Mouse (Mus musculus) MEL (cell line): ENCODE results near the gene Itga9. TPM values are rescaled to one million over a fixed set of nuclear protein-coding genes. Genes with fewer than 3 reads are reported as not detected.

ENCODE experiments used
- DNase-seq: peaks from one replicate; pipeline ENCODE4 v3.0.0; 2011; ENCODE audit warnings: low read depth, low spot score
- H3K27ac ChIP-seq: 2 replicates; pipeline ENCODE4 v1.5.1; 2012; ENCODE audit warnings: low read depth, mild to moderate bottlenecking, control low read depth, low read length, moderate library complexity; ENCODE audit not compliant: control insufficient read depth
- H3K27me3 ChIP-seq, 2 experiments: fragments of 150-350 bp in 1 of 2; sonication (generic) in 1 of 2; 2 replicates each; pipeline ENCODE4 v1.6.1; 2012; ENCODE audit warnings: low read length in 2 of 2, mild to moderate bottlenecking in 2 of 2, improper control_type of control experiment in 1 of 2, moderate library complexity in 1 of 2; ENCODE audit not compliant: insufficient read depth in 2 of 2, control insufficient read depth in 1 of 2
- H3K36me3 ChIP-seq, 2 experiments: 2 replicates each; pipeline ENCODE4 v1.6.1; 2012 to 2014; ENCODE audit warnings: low read length in 2 of 2, improper control_type of control experiment in 1 of 2, inconsistent platforms in 1 of 2, mild to moderate bottlenecking in 1 of 2; ENCODE audit not compliant: insufficient read depth in 2 of 2, control insufficient read depth in 1 of 2
- H3K4me1 ChIP-seq, 2 experiments: fragments of 150-350 bp in 1 of 2; sonication (generic) in 1 of 2; 2 replicates each; pipeline ENCODE4 v1.6.1; 2012; ENCODE audit warnings: low read length in 2 of 2, improper control_type of control experiment in 1 of 2, mild to moderate bottlenecking in 1 of 2; ENCODE audit not compliant: insufficient read depth in 2 of 2, control insufficient read depth in 1 of 2
- H3K4me3 ChIP-seq, 2 experiments: fragments of 150-350 bp in 1 of 2; sonication (generic) in 1 of 2; 2 replicates each; pipeline ENCODE4 v1.5.1; 2012; ENCODE audit warnings: low read depth in 2 of 2, low read length in 2 of 2, mild to moderate bottlenecking in 2 of 2, moderate library complexity in 2 of 2, control low read depth in 1 of 2, improper control_type of control experiment in 1 of 2; ENCODE audit not compliant: control insufficient read depth in 1 of 2, insufficient read depth in 1 of 2
- H3K79me2 ChIP-seq: 2 replicates; pipeline ENCODE4 v1.6.1; 2012; ENCODE audit warnings: mild to moderate bottlenecking, low read length, moderate library complexity; ENCODE audit not compliant: control insufficient read depth, poor library complexity, insufficient read depth
- H3K9ac ChIP-seq: 2 replicates; pipeline ENCODE4 v1.6.1; 2012; ENCODE audit warnings: low read depth, mild to moderate bottlenecking, control low read depth, low read length, moderate library complexity; ENCODE audit not compliant: control insufficient read depth, poor library complexity, severe bottlenecking
- H3K9me3 ChIP-seq: fragments of 150-350 bp; sonication (generic); replicated peaks from 2 replicates; pipeline ENCODE4 v1.6.1; 2012; ENCODE audit warnings: mild to moderate bottlenecking, low read length, improper control_type of control experiment, moderate library complexity; ENCODE audit not compliant: insufficient read depth
- BHLHE40 ChIP-seq: IDR thresholded peaks from 2 replicates; pipeline ENCODE4 v1.6.1; 2012; ENCODE audit warnings: low read depth, mild to moderate bottlenecking, inconsistent platforms, low read length, improper control_type of control experiment, borderline replicate concordance
- CHD2 ChIP-seq: IDR thresholded peaks from 2 replicates; pipeline ENCODE4 v1.6.1; 2011; ENCODE audit warnings: low read length, improper control_type of control experiment
- CTCF ChIP-seq, 3 experiments: IDR thresholded peaks in 2 of 3; conservative IDR thresholded peaks in 1 of 3; 2 replicates each; pipeline ENCODE4 v1.5.1; 2011 to 2012; ENCODE audit warnings: low read length in 3 of 3, low read depth in 2 of 3, mild to moderate bottlenecking in 2 of 3, improper control_type of control experiment in 1 of 3, inconsistent platforms in 1 of 3, mixed read lengths in 1 of 3, moderate library complexity in 1 of 3; ENCODE audit not compliant: control insufficient read depth in 1 of 3, insufficient read depth in 1 of 3, poor library complexity in 1 of 3, severe bottlenecking in 1 of 3
- EP300 ChIP-seq, 2 experiments: IDR thresholded peaks; 2 replicates each; pipeline ENCODE4 v1.6.1; 2011; ENCODE audit warnings: improper control_type of control experiment in 2 of 2, low read length in 2 of 2, low read depth in 1 of 2, mild to moderate bottlenecking in 1 of 2
- ETS1 ChIP-seq: IDR thresholded peaks from 2 replicates; pipeline ENCODE4 v1.6.1; 2012; ENCODE audit warnings: low read depth, mild to moderate bottlenecking, inconsistent platforms, low read length, improper control_type of control experiment, moderate library complexity
- GATA1 ChIP-seq: IDR thresholded peaks from 2 replicates; pipeline ENCODE4 v1.6.1; 2011; ENCODE audit warnings: low read depth, low read length, improper control_type of control experiment
- HCFC1 ChIP-seq: IDR thresholded peaks from 2 replicates; pipeline ENCODE4 v1.6.1; 2012; ENCODE audit warnings: low read depth, mild to moderate bottlenecking, inconsistent platforms, low read length, improper control_type of control experiment, moderate library complexity
- KAT2A ChIP-seq: conservative IDR thresholded peaks from 2 replicates; pipeline ENCODE4 v1.6.1; 2012; ENCODE audit warnings: low read depth, low read length, improper control_type of control experiment, inconsistent platforms
- MAX ChIP-seq: IDR thresholded peaks from 2 replicates; pipeline ENCODE4 v1.6.1; 2011; ENCODE audit warnings: low read length, improper control_type of control experiment
- MXI1 ChIP-seq: IDR thresholded peaks from 2 replicates; pipeline ENCODE4 v1.6.1; 2011; ENCODE audit warnings: mild to moderate bottlenecking, low read depth, low read length, improper control_type of control experiment
- MYB ChIP-seq: IDR thresholded peaks from 2 replicates; pipeline ENCODE4 v1.6.1; 2011; ENCODE audit warnings: mild to moderate bottlenecking, low read depth, low read length, improper control_type of control experiment
- RAD21 ChIP-seq: IDR thresholded peaks from 2 replicates; pipeline ENCODE4 v1.6.1; 2011; ENCODE audit warnings: mild to moderate bottlenecking, low read depth, low read length, improper control_type of control experiment
- SMC3 ChIP-seq: IDR thresholded peaks from 2 replicates; pipeline ENCODE4 v1.6.1; 2011; ENCODE audit warnings: low read depth, low read length, improper control_type of control experiment
- TAL1 ChIP-seq: IDR thresholded peaks from 2 replicates; pipeline ENCODE4 v1.6.1; 2012; ENCODE audit warnings: mild to moderate bottlenecking, inconsistent platforms, low read length, moderate library complexity, mixed read lengths
- UBTF ChIP-seq: IDR thresholded peaks from 2 replicates; pipeline ENCODE4 v1.6.1; 2012; ENCODE audit warnings: low read depth, mild to moderate bottlenecking, inconsistent platforms, low read length, improper control_type of control experiment, moderate library complexity, borderline replicate concordance; ENCODE audit not compliant: insufficient read depth
- USF1 ChIP-seq: IDR thresholded peaks from 2 replicates; pipeline ENCODE4 v1.6.1; 2014; ENCODE audit warnings: low read depth, mild to moderate bottlenecking, inconsistent platforms, low read length, improper control_type of control experiment, moderate library complexity
- USF2 ChIP-seq, 2 experiments: IDR thresholded peaks; 2 replicates each; pipeline ENCODE4 v1.6.1; 2011 to 2012; ENCODE audit warnings: improper control_type of control experiment in 2 of 2, low read length in 2 of 2, borderline replicate concordance in 1 of 2, inconsistent platforms in 1 of 2, low read depth in 1 of 2, mild to moderate bottlenecking in 1 of 2; ENCODE audit not compliant: insufficient read depth in 1 of 2
- ZMIZ1 ChIP-seq: IDR thresholded peaks from 2 replicates; pipeline ENCODE4 v1.6.1; 2012; ENCODE audit warnings: low read depth, mild to moderate bottlenecking, inconsistent platforms, low read length, improper control_type of control experiment, moderate library complexity
- polyA plus RNA-seq, 2 experiments: library from polyadenylated mRNA; stranded (reverse) in 1 of 2; unstranded in 1 of 2; fragments of >175 nt in 1 of 2; fragments of >200 nt in 1 of 2; gene quantifications; 2 replicates each; pipeline versions ENCODE4 v1.2.1 to v1.2.4; 2012; ENCODE audit warnings: low replicate concordance in 2 of 2, low read depth in 1 of 2; ENCODE audit not compliant: insufficient read length in 2 of 2, insufficient read depth in 1 of 2, missing spikeins in 1 of 2
- total RNA-seq: library from RNA; depleted of rRNA; stranded (reverse); fragments of 300-350 nt; gene quantifications from 2 replicates; pipeline ENCODE4 v1.2.3, GENCODE M21; 2012

Itga9 gene
- total and polyA plus RNA-seq, 3 experiments, result 0.19 to 0.21 TPM; not detected in 1

GRCm38 (mm10) chr9:118632758-118633143 lies 26.3 kb downstream of the Itga9 start (continued):
- TF ChIP-seq CTCF (IDR thresholded peaks at IDR 0.05 in 2 of 3, conservative IDR thresholded peaks at IDR 0.05 in 1 of 3; ENCODE audit: control insufficient read depth in 1 of 3, insufficient read depth in 1 of 3, low read depth in 2 of 3, low read length in 3 of 3, poor library complexity in 1 of 3, severe bottlenecking in 1 of 3) (no peak), USF1 (no peak)
- TF ChIP-seq, all 39 proteins: peak for 17

DNA sequence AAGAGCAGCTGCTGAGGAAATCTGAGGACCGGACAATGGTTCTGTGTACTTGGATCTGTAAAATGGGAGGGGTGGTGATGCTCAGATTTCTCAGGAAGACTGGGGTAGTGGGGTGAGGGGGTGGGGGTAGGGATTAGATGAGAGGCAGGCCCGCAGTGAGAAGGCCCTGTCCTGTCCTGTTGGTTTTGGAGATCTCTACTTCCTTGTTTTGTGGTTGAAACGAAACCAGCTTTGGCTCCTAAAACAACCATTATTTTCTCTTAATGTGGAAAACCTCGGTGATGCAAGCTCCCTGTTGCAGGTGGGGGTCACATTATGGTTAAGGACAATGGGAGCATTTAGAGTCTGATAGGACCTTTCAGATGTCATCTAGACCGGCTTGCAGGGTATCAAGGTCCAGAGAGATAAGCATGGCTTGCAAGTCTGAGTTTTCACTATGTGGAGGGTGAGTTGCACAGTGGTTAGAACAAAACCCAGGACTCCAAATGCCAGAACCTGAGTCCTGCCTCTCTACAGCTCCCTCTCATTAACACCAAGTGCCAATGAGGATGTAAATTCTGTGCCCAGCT lies 32.2 kb downstream of the Itga9 start:
- no peaks in the 10 kb centered on the region for H3K36me3 ChIP-seq
- no peak overlapping the region for H3K4me3 ChIP-seq
- no peak overlapping the region for H3K9ac ChIP-seq
- H3K27me3 ChIP-seq, result no peaks in the 10 kb centered on the region
- no peak overlapping the region for H3K27ac ChIP-seq
- TF ChIP-seq RAD21 (no peak), ETS1 (no peak), BHLHE40 (no peak), MYB (no peak), MAX (no peak), GATA1 (no peak), UBTF (no peak), EP300 (IDR thresholded peaks at IDR 0.05; ENCODE audit: low read depth in 1 of 2, low read length in 2 of 2) (no peak), HCFC1 (no peak), KAT2A (no peak), CHD2 (no peak), USF2 (IDR thresholded peaks at IDR 0.05; ENCODE audit: borderline replicate concordance in 1 of 2, insufficient read depth in 1 of 2, low read depth in 1 of 2, low read length in 2 of 2) (no peak), ZMIZ1 (no peak), TAL1 (no peak), MXI1 (no peak), SMC3 (no peak)
- no peaks in the 10 kb centered on the region for H3K79me2 ChIP-seq
- H3K4me1 ChIP-seq, result no peaks in the 10 kb centered on the region; a peak in 1 of 4 replicates
- DNase-seq, result no peak
- no peaks in the 10 kb centered on the region for H3K9me3 ChIP-seq
